Comparison of ENCODE assay signal across 8 mouse cellular contexts in the genomic region with DNA sequence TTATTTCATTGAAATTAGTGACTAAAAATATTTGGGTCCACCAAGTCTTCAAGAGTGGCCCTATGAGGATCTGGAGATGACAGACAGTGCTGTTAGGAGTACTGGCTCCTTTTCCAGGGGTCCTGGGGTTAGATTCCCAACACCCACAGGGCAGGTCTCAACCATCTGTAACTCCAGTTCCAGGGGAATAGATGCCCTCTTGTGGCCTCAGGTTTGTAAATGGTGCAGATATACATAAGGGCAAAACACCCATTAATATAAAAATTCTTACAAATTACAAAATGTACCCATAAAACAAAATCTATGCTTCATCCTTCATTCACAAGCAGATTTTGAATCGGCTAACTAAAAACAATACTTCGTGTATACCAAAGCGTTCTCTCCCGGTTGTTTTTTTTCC. TPM values are rescaled to one million over a fixed set of nuclear protein-coding genes. Genes with fewer than 3 reads are reported as not detected.
A peak's percentile ranks its signal among the peaks of the same experiment; 100 is the strongest.
DNase-seq lines count a peak whose midpoint lies in the region; ATAC-seq and TF ChIP-seq lines count a peak whose summit lies in the region.

No protein-coding gene starts in this region.

- no peak overlapping the region for H3K27ac ChIP-seq in heart, embryonic 16.5 days (ENCODE audit: low read length)
- peak overlapping the region; percentile 90 for H3K27ac ChIP-seq in forebrain, postnatal 0 days (ENCODE audit: low read depth, low read length)
- no peak overlapping the region for H3K27ac ChIP-seq in midbrain, embryonic 11.5 days (ENCODE audit: low read depth, low read length)

- no peak for TF ChIP-seq CTCF in G1E (IDR thresholded peaks at IDR 0.05; ENCODE audit: low read depth, low read length)
- peak; percentile 49 for TF ChIP-seq CTCF in forebrain, postnatal 0 days (IDR thresholded peaks at IDR 0.05; ENCODE audit: low read depth)

- 32% methylated on average over 4 of the region's 4 CpGs for WGBS in heart, embryonic 16.5 days
- 35% methylated on average over 4 of the region's 4 CpGs for WGBS in forebrain, postnatal 0 days
- 36% methylated on average over 4 of the region's 4 CpGs for WGBS in midbrain, embryonic 11.5 days

- ATAC-seq in heart, embryonic 16.5 days (replicated peaks; ENCODE audit: extremely low read depth, insufficient read depth, low FRiP score), result no peak
- ATAC-seq in G1E (ENCODE audit: extremely low read depth, insufficient number of reproducible peaks, low FRiP score, poor library complexity, severe bottlenecking), result no peak
- ATAC-seq in forebrain, postnatal 0 days, result peak; percentile 17; the same call in 1 of the 2 replicates
- ATAC-seq in midbrain, embryonic 11.5 days (ENCODE audit: low FRiP score), result no peak
- ATAC-seq in megakaryocyte-erythroid progenitor cell, adult 5-6 weeks (replicated peaks; ENCODE audit: low FRiP score, low TSS enrichment, poor library complexity, severe bottlenecking), result no peak

- no peak for DNase-seq in heart, postnatal 10 days
- no peak for DNase-seq in G1E (ENCODE audit: low spot score)
- no peak for DNase-seq in forebrain, postnatal 0 days
- DNase-seq in midbrain, embryonic 11.5 days (ENCODE audit: low spot score, missing footprints), result no peak
- DNase-seq in spleen, postnatal 4 days (ENCODE audit: low spot score in 2 of 2), result no peak
- no peak for DNase-seq in B cell, adult 2 months

- H3K4me2 ChIP-seq in heart, embryonic 16.5 days (ENCODE audit: low read depth, low read length), result peak overlapping the region; percentile 60
- peak overlapping the region; percentile 60 for H3K4me2 ChIP-seq in forebrain, postnatal 0 days (ENCODE audit: low read depth)
- peak overlapping the region; percentile 41 for H3K4me2 ChIP-seq in midbrain, embryonic 11.5 days

- H3K27me3 ChIP-seq in heart, embryonic 16.5 days (ENCODE audit: control insufficient read depth, insufficient read depth, low read length), result no peaks in the 10 kb centered on the region
- H3K27me3 ChIP-seq in G1E (ENCODE audit: insufficient read depth, low read length), result peaks cover 7% of the 10 kb centered on the region
- no peaks in the 10 kb centered on the region for H3K27me3 ChIP-seq in forebrain, postnatal 0 days (ENCODE audit: insufficient read depth, low read length)
- no peaks in the 10 kb centered on the region for H3K27me3 ChIP-seq in midbrain, embryonic 11.5 days (ENCODE audit: control insufficient read depth, insufficient read depth, low read length)

- H3K4me3 ChIP-seq in heart, embryonic 16.5 days (ENCODE audit: low read length), result peak overlapping the region; percentile 71
- peak overlapping the region; percentile 90 for H3K4me3 ChIP-seq in G1E (ENCODE audit: low read depth, low read length)
- peak overlapping the region; percentile 92 for H3K4me3 ChIP-seq in forebrain, postnatal 0 days (ENCODE audit: low read depth, low read length)
- H3K4me3 ChIP-seq in midbrain, embryonic 11.5 days (ENCODE audit: low read depth, low read length), result peak overlapping the region; percentile 96

- intact Hi-C loops in heart, postnatal 10 days (cut with DNase I), result no loop called here

- peaks cover 18% of the 10 kb centered on the region for H3K4me1 ChIP-seq in heart, embryonic 16.5 days (ENCODE audit: control insufficient read depth, insufficient read depth, low read length)
- H3K4me1 ChIP-seq in G1E (ENCODE audit: insufficient read depth, low read depth, low read length), result peaks cover 22% of the 10 kb centered on the region
- H3K4me1 ChIP-seq in forebrain, postnatal 0 days (ENCODE audit: insufficient read depth), result peaks cover 9% of the 10 kb centered on the region; the same call in 1 of the 2 replicates
- peaks cover 10% of the 10 kb centered on the region for H3K4me1 ChIP-seq in midbrain, embryonic 11.5 days (ENCODE audit: control insufficient read depth, insufficient read depth, low read length)

- no peaks in the 10 kb centered on the region for H3K9me3 ChIP-seq in heart, embryonic 16.5 days (replicated peaks; ENCODE audit: control insufficient read depth, low read length)
- H3K9me3 ChIP-seq in G1E (replicated peaks), result no peaks in the 10 kb centered on the region
- no peaks in the 10 kb centered on the region for H3K9me3 ChIP-seq in forebrain, postnatal 0 days (ENCODE audit: low read length)
- no peaks in the 10 kb centered on the region for H3K9me3 ChIP-seq in midbrain, embryonic 11.5 days (ENCODE audit: control insufficient read depth, low read length)

- H3K36me3 ChIP-seq in heart, embryonic 16.5 days (ENCODE audit: control insufficient read depth, insufficient read depth), result peaks cover 8% of the 10 kb centered on the region
- peaks cover 13% of the 10 kb centered on the region for H3K36me3 ChIP-seq in G1E (replicated peaks)
- H3K36me3 ChIP-seq in forebrain, postnatal 0 days (ENCODE audit: insufficient read depth), result peaks cover 8% of the 10 kb centered on the region
- peaks cover 2% of the 10 kb centered on the region; the same call in 1 of the 2 replicates for H3K36me3 ChIP-seq in midbrain, embryonic 11.5 days (ENCODE audit: control insufficient read depth, insufficient read depth, low read length)

- peak overlapping the region; percentile 88 for H3K9ac ChIP-seq in heart, embryonic 16.5 days (ENCODE audit: low read length)
- peak overlapping the region; percentile 95 for H3K9ac ChIP-seq in forebrain, postnatal 0 days
- peak overlapping the region; percentile 98 for H3K9ac ChIP-seq in midbrain, embryonic 11.5 days (ENCODE audit: low read length)

RNA-seq across cellular contexts. Expression of a gene that starts 0.6 kb away (rescaled TPM):
- polyA plus RNA-seq in heart, embryonic 16.5 days (2015; fragmentation: Nextera tagmentation; extraction: Ambion mirVana), result 37.8 and 41.9 TPM in 2 replicates
- total RNA-seq in heart, postnatal 10 days (2021), result 10 to 100 TPM; 55.1 to 56.9 TPM
- total RNA-seq in G1E (2014; fragmentation: Nextera tagmentation) (97.5 and 99.3 TPM in 2 replicates), G1E (2017) (98.7 and 110 TPM in 2 replicates)
- 2.6 and 4.6 TPM in 2 replicates for polyA plus RNA-seq in G1E (2012)
- 205 and 283 TPM in 2 replicates for total RNA-seq in forebrain, postnatal 0 days (2014; rRNA removed)
- 138 and 175 TPM in 2 replicates for polyA plus RNA-seq in forebrain, postnatal 0 days (2015; fragmentation: Nextera tagmentation; extraction: Ambion mirVana)
- 145 and 174 TPM in 2 replicates for polyA plus RNA-seq in midbrain, embryonic 11.5 days (2014; fragmentation: Nextera tagmentation; extraction: Ambion mirVana)
- total RNA-seq in megakaryocyte-erythroid progenitor cell, adult 5-6 weeks (2014; fragmentation: Nextera tagmentation), result 31.5 and 32.5 TPM in 2 replicates
- total RNA-seq in megakaryocyte-erythroid progenitor cell, adult 5-6 weeks (2017), result 78.9 and 133 TPM in 2 replicates

RNA-seq across cellular contexts. Expression of a gene that starts 27.4 kb away (rescaled TPM):
- polyA plus RNA-seq in heart, embryonic 16.5 days (2015; fragmentation: Nextera tagmentation; extraction: Ambion mirVana), result 11.3 and 11.8 TPM in 2 replicates
- total RNA-seq in heart, postnatal 10 days (2021), result 10 to 100 TPM; 34.3 to 36.6 TPM
- total RNA-seq in G1E (2014; fragmentation: Nextera tagmentation) (12.1 and 14.2 TPM in 2 replicates), G1E (2017) (7.1 and 7.7 TPM in 2 replicates)
- 0.98 and 1.1 TPM in 2 replicates for polyA plus RNA-seq in G1E (2012)
- total RNA-seq in forebrain, postnatal 0 days (2014; rRNA removed), result 18.1 and 26.7 TPM in 2 replicates
- 4.6 and 5.6 TPM in 2 replicates for polyA plus RNA-seq in forebrain, postnatal 0 days (2015; fragmentation: Nextera tagmentation; extraction: Ambion mirVana)
- 15.8 and 17.6 TPM in 2 replicates for polyA plus RNA-seq in midbrain, embryonic 11.5 days (2014; fragmentation: Nextera tagmentation; extraction: Ambion mirVana)
- total RNA-seq in megakaryocyte-erythroid progenitor cell, adult 5-6 weeks (2014; fragmentation: Nextera tagmentation), result 0.67 and 1.4 TPM in 2 replicates
- 1.3 and 1.6 TPM in 2 replicates for total RNA-seq in megakaryocyte-erythroid progenitor cell, adult 5-6 weeks (2017)
